Mouse (Mus musculus) brain, embryonic 14.5 days (tissue): ENCODE measurements around the gene Zfp61. TPM values are rescaled to one million over a fixed set of nuclear protein-coding genes. Genes with fewer than 3 reads are reported as not detected.

Source experiments
- DNase-seq: peaks from one replicate; pipeline ENCODE4 v3.0.0-alpha.2; 2011; ENCODE audit warnings: low read depth
- CTCF ChIP-seq: fragments of 200-500 bp; IDR thresholded peaks from 2 replicates; pipeline ENCODE4 v1.5.1; 2012; ENCODE audit warnings: inconsistent platforms, mild to moderate bottlenecking, moderate library complexity, borderline replicate concordance; ENCODE audit not compliant: insufficient read depth, insufficient read length; ENCODE audit errors: extremely low read depth
- POLR2A ChIP-seq: fragments of 200-500 bp; IDR thresholded peaks from 2 replicates; pipeline ENCODE4 v1.6.1; 2012; ENCODE audit warnings: mild to moderate bottlenecking, inconsistent platforms, borderline replicate concordance; ENCODE audit not compliant: poor library complexity, insufficient read depth, insufficient read length, severe bottlenecking; ENCODE audit errors: extremely low read depth
- polyA plus RNA-seq: library from polyadenylated mRNA; depleted of rRNA; stranded (reverse); fragments of >200 nt; gene quantifications from 2 replicates; pipeline ENCODE4 v1.2.3, GENCODE M21; 2012

Gene Zfp61
- polyA plus RNA-seq, 1 experiment, result 33.9 TPM

GRCm38 (mm10) chr7:24325197-24325596 lies 24.2 kb upstream of the Zfp61 start:
- TF ChIP-seq CTCF (no peak), POLR2A (no peak)
- DNase-seq, result peak; percentile 81

GRCm38 (mm10) chr7:24322593-24322992 lies 21.6 kb upstream of the Zfp61 start:
- DNase-seq, result no peak
- no peak for TF ChIP-seq POLR2A
- no peak for TF ChIP-seq CTCF

GRCm38 (mm10) chr7:24318942-24319341 lies 17.9 kb upstream of the Zfp61 start:
- TF ChIP-seq CTCF (no peak), POLR2A (no peak)
- DNase-seq, result no peak

- DNase-seq, result peak; percentile 99
- peak; percentile 30; the same call in 1 of the 2 replicates for TF ChIP-seq POLR2A
- TF ChIP-seq CTCF, result no peak
These were observed 15.6 kb upstream of the Zfp61 start, which contains the start of gene Zfp94 for GRCm38 (mm10) chr7:24316567-24317092. Gene Zfp94, minus strand, starts transcription at chr7:24316666.

- no peak for DNase-seq
- TF ChIP-seq POLR2A, result no peak
- TF ChIP-seq CTCF, result no peak
These were observed 14.9 kb upstream of the Zfp61 start for GRCm38 (mm10) chr7:24315726-24316566.

GRCm38 (mm10) chr7:24299823-24300481 lies 1.1 kb downstream of the Zfp61 start:
- peak; percentile 68 for DNase-seq
- TF ChIP-seq CTCF (no peak), POLR2A (no peak)

GRCm38 (mm10) chr7:24298973-24299708 lies 1.9 kb downstream of the Zfp61 start:
- peak; percentile 98 for DNase-seq
- TF ChIP-seq CTCF (peak; percentile 60), POLR2A (peak; percentile 11; the same call in 1 of the 2 replicates)

- TF ChIP-seq CTCF, result no peak
- no peak for TF ChIP-seq POLR2A
- no peak for DNase-seq
These were observed 2.4 kb downstream of the Zfp61 start for GRCm38 (mm10) chr7:24298635-24298972.

- no peak for TF ChIP-seq POLR2A
- TF ChIP-seq CTCF, result no peak
- no peak for DNase-seq
These were observed 3.5 kb downstream of the Zfp61 start for GRCm38 (mm10) chr7:24297361-24298095.

GRCm38 (mm10) chr7:24296386-24296785 lies 4.6 kb downstream of the Zfp61 start:
- TF ChIP-seq POLR2A, result no peak
- no peak for TF ChIP-seq CTCF

GRCm38 (mm10) chr7:24295376-24295775 lies 5.7 kb downstream of the Zfp61 start:
- TF ChIP-seq POLR2A (no peak), CTCF (no peak)
- DNase-seq, result no peak

More at GRCm38 (mm10) chr7:24296386-24296785, 4.6 kb downstream of the Zfp61 start:
- DNase-seq, result no peak

- no peak for TF ChIP-seq POLR2A
- TF ChIP-seq CTCF, result no peak
These were observed 6.3 kb downstream of the Zfp61 start for GRCm38 (mm10) chr7:24294763-24295162.

GRCm38 (mm10) chr7:24293061-24293851 lies 7.8 kb downstream of the Zfp61 start:
- TF ChIP-seq CTCF (no peak), POLR2A (no peak)
- DNase-seq, result no peak

More at GRCm38 (mm10) chr7:24294763-24295162, 6.3 kb downstream of the Zfp61 start:
- DNase-seq, result no peak
